Mouse (Mus musculus): Measurements from ENCODE around the gene Lcn2.

- no peak for TF ChIP-seq CTCF (conservative IDR thresholded peaks at IDR 0.05 in 1 of 2, IDR thresholded peaks at IDR 0.05 in 1 of 2; ENCODE audit: low read depth in 2 of 2, low read length in 2 of 2)
- no peak for TF ChIP-seq RAD21 (IDR thresholded peaks at IDR 0.05; ENCODE audit: low read depth, low read length)
- TF ChIP-seq PAX5 (IDR thresholded peaks at IDR 0.05; ENCODE audit: low read length): no peak
- no peak for TF ChIP-seq POLR2A (IDR thresholded peaks at IDR 0.05; ENCODE audit: low read depth, low read length)
- TF ChIP-seq MAX (IDR thresholded peaks at IDR 0.05; ENCODE audit: low read length): no peak
- no peak for TF ChIP-seq ZMIZ1 (IDR thresholded peaks at IDR 0.05; ENCODE audit: low read depth, low read length)
- TF ChIP-seq HCFC1 (IDR thresholded peaks at IDR 0.05; ENCODE audit: low read depth, low read length): no peak
- TF ChIP-seq RCOR1 (conservative IDR thresholded peaks at IDR 0.05; ENCODE audit: low read depth, low read length): no peak
- TF ChIP-seq EP300 (IDR thresholded peaks at IDR 0.05; ENCODE audit: low read length): no peak
- no peak for TF ChIP-seq ETS1 (conservative IDR thresholded peaks at IDR 0.05; ENCODE audit: low read depth, low read length)
- TF ChIP-seq MXI1 (IDR thresholded peaks at IDR 0.05; ENCODE audit: low read depth, low read length): no peak
Measured at GRCm38 (mm10) chr2:32374191-32374590, 13.9 kb downstream of the Lcn2 start.
